Mouse (Mus musculus): ENCODE measurements around the gene Slc27a2. TPM values are rescaled to one million over a fixed set of nuclear protein-coding genes. Genes with fewer than 3 reads are reported as not detected.

Gene Slc27a2
- total RNA-seq, 2 experiments from 2014 or later, result 127 to 261 TPM

GRCm38 (mm10) chr2:126553291-126553639 lies 1.1 kb downstream of the Slc27a2 start:
- DNase-seq, result peak; percentile 23

DNA sequence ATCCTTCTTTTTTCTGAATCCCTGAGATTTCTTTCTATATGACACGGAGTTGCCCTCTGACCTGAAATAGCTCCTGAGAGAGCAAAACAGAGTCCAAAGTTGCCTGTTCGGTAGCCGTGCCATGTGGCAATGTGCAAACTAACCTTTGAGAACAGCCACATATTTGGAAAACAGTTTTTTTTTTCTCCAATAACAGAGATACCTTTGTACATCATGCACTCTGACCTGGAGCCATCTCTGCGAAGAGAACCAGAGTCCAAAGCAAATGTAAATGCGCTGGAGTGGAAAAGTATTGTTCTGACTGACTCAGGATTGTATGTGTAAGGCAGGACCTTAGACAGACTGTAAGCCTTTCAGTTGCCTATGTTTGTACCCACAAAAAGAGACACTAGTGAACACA lies 3.3 kb downstream of the Slc27a2 start:
- DNase-seq, result peak; percentile 32

GRCm38 (mm10) chr2:126560094-126560493 lies 7.9 kb downstream of the Slc27a2 start:
- no peak for DNase-seq

DNA sequence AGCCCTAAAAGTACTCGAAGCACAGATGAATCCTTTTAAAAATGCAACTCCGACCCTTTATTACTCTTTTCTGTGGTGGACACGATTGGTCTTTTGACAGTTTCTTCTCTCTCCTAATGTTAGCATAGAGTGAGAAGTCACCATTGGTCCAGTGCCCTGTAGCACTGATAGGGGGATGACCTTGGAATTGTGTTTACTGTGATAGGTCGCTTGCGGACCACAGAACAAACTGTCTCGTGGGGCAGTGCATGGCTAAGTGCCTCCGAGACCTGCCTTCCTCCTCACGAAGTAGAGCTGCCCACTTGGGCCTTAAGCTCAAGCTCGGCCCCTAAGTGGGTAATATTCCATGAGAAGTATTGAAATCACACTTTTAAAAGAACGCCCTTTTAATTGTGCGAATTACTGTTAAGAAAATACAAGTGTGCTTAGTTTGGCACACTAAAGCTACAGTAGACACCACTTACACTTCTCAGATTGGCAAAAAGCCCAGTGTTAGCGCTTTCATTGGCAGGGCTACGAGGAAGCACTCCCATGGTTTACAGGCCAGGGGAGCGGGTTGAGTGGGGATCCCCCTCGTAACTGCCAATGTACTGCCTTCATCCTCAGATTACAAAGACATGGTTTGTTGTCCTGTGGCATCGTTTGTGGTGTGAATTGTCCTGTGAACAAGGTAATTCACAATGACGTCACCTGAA lies 11.4 kb downstream of the Slc27a2 start:
- DNase-seq, result peak; percentile 51

- DNase-seq, result no peak
Measured at GRCm38 (mm10) chr2:126572163-126572562, 20.0 kb downstream of the Slc27a2 start.

- no peak for DNase-seq
Measured at GRCm38 (mm10) chr2:126572747-126573146, 20.5 kb downstream of the Slc27a2 start.

DNA sequence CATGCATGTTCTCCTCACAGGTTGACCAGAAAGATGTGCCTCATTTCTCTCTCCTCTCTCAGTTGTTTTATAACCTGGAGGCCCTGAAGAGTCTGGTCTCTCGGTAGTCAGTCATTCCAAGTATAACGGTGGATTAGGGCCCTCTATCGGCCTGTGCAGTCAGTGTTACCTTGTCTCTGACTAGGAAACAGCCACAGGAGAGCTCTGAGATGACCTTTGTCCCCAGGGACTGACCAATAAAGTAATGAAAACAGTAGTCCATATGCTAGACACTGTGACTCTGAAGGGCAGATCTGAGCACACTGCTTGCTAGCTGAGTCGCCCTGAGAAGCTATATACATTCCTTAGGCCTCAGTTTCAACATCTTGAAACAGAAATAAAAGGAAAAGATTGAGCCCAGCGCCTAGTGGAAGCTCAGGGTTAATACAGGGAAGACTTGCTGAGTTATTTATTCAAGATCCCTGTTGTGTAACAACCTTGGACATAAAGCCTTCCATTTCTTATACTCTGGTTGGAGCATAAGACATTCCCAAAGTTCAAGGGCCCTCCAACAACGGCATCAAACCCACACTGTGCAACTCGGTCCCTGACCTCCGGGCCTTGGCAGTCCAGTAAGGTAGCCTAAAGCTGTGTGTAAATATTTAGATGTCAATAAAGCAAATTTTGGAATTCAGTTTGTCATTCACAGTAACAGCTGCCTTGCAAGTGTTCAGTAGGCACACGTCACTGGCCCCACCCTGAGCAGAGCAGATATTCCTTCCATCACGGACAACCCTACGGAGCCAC lies 23.4 kb downstream of the Slc27a2 start:
- DNase-seq, result no peak

DNA sequence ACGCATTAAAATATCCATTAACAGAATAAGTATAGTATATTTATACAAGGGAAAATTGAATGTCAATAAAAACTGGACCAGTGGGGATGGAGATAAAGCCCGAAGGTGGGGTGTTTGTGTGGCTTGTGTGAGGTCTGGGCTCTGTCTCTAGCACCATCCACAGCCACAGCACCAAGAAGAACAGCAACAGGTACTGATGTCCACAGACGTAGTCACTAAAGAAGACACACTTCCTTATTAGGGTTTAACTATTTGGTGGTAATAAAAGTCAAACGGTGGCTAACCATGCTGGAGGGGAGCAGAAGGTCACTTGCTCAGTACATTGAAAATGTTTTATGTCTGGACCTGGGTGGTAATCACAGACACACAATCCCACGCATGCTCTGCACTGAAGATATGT lies 25.2 kb downstream of the Slc27a2 start:
- DNase-seq, result no peak

- DNase-seq, result no peak
Measured at GRCm38 (mm10) chr2:126579282-126579681, 27.1 kb downstream of the Slc27a2 start.

- no peak for DNase-seq
Measured at GRCm38 (mm10) chr2:126583960-126584359, 31.8 kb downstream of the Slc27a2 start.

GRCm38 (mm10) chr2:126584621-126585369 lies 32.6 kb downstream of the Slc27a2 start:
- DNase-seq, result no peak

GRCm38 (mm10) chr2:126587468-126587867 lies 35.3 kb downstream of the Slc27a2 start:
- no peak for DNase-seq

- no peak for DNase-seq
Measured at GRCm38 (mm10) chr2:126591304-126591703, 39.1 kb downstream of the Slc27a2 start.

- peak; percentile 84 for DNase-seq
Measured at GRCm38 (mm10) chr2:126593831-126594610, 41.8 kb downstream of the Slc27a2 start.

DNA sequence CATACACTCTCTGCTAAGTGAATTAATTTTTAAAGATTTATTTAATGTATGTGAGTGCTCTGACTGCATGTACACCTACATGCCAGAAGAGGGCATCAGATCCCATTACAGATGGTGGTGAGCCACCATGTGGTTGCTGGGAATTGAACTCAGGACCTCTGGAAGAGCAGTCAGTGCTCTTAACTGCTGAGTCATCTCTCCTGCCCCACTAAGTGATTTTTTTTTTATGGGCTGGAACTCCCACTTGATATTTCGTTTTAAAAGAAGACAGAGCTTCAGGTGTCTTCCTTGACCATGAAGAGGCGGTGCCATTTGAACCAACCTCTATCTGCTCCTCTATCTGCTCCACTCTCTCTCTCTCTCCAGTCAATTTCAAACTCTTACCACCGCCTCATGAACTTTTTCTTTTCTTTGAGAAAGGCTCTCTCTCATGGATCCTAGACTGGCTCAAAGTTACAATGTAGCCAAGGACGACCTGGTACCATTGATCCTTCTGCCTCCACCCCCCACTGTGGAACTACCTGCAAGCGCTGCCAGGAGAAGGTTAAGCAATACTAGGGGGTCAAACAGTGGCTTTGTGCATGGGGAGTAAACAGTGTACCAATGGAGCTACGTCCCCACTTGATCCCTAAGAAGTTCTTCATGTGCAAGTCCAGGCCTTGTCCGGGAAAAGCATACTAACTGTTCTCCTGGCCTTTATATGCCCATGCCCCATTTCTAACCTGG lies 44.3 kb downstream of the Slc27a2 start:
- no peak for DNase-seq

- peak; percentile 56 for DNase-seq
Measured at GRCm38 (mm10) chr2:126597279-126598241, 45.4 kb downstream of the Slc27a2 start.

GRCm38 (mm10) chr2:126598359-126598758 lies 46.2 kb downstream of the Slc27a2 start:
- DNase-seq, result no peak

- peak; percentile 28 for DNase-seq
Measured at GRCm38 (mm10) chr2:126599005-126599404, 46.8 kb downstream of the Slc27a2 start.

DNA sequence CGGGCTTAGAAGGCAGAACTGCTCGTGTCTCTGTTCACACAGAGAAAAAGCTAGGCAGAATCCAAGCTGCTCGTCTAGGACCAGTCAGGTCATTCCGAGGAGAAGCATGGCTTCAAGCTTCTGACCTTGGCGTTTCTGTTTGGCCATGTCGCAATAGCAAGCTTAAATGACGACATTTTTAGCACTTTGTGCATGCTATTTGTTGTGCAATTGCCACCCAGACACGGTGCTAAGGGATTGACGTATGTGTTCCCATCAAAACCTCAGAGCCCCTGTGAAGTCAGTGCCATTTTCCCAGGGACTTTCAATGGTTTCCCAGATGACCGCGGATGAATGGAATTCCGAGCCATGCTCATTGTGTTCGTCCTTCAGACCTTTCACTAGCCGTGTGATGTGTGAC lies 48.3 kb downstream of the Slc27a2 start:
- DNase-seq, result peak; percentile 52

DNA sequence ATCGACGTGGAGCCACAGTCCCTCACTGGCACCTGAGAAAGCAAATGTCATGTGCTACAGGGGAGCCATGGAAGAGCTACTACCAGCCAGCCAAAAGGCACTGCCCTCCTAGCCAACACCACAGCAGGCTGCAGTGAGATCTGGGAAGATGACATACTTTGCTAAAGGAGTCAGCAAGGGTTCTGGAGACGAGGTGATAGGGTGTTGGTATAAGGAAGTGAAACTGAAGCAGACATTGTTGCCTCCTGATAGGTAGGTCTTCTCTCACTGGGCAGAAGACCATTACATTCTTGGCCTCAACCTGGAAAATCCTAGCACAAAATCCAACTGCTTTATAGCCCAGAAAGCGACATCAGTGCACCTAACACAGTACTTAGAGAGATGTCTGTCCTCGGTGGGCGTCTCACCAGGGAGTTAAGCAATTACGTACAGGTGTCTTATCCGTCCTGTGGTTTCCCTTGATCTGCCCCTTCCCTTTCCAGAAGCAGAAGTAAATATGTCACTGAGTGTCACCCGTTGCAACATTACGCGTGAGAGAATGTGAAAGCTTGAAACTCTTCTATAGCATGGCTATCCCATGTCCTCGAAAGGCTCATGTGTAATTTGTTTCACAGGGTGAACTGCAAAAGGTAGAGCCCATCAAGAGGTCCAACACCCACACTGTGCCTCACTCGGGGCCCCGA lies 49.9 kb downstream of the Slc27a2 start:
- no peak for DNase-seq
